Mouse (Mus musculus) forebrain, embryonic 15.5 days (tissue): ENCODE measurements around the gene Tmem132c. TPM values are rescaled to one million over a fixed set of nuclear protein-coding genes. Genes with fewer than 3 reads are reported as not detected.

Experiments
- ATAC-seq: fragments of 200-750 bp; cut with Nextera tagmentation; replicated peaks from 2 replicates; pipeline ENCODE4 v1.8.0; 2017; ENCODE audit warnings: mild to moderate bottlenecking, moderate TSS enrichment, moderate library complexity
- H3K27ac ChIP-seq: fragments of 300-500 bp; sonication (generic); replicated peaks from 2 replicates; pipeline ENCODE4 v1.5.1; 2015; ENCODE audit warnings: mild to moderate bottlenecking, inconsistent platforms
- H3K27me3 ChIP-seq: fragments of 300-500 bp; sonication (generic); 2 replicates; pipeline ENCODE4 v1.6.1; 2015; ENCODE audit warnings: inconsistent platforms
- H3K36me3 ChIP-seq: fragments of 300-500 bp; sonication (generic); 2 replicates; pipeline ENCODE4 v1.6.1; 2015; ENCODE audit warnings: mild to moderate bottlenecking, inconsistent platforms
- H3K4me1 ChIP-seq: fragments of 300-500 bp; sonication (generic); 2 replicates; pipeline ENCODE4 v1.6.1; 2015; ENCODE audit warnings: inconsistent platforms
- H3K4me2 ChIP-seq: fragments of 300-500 bp; sonication (generic); replicated peaks from 2 replicates; pipeline ENCODE4 v1.6.1; 2015; ENCODE audit warnings: mild to moderate bottlenecking, inconsistent platforms
- H3K4me3 ChIP-seq: fragments of 300-500 bp; sonication (generic); 2 replicates; pipeline ENCODE4 v1.5.1; 2015; ENCODE audit warnings: mild to moderate bottlenecking, inconsistent platforms
- H3K9ac ChIP-seq: fragments of 300-500 bp; sonication (generic); replicated peaks from 2 replicates; pipeline ENCODE4 v1.6.1; 2015; ENCODE audit warnings: mild to moderate bottlenecking, inconsistent platforms
- H3K9me3 ChIP-seq: fragments of 300-500 bp; sonication (generic); 2 replicates; pipeline ENCODE4 v1.6.1; 2016; ENCODE audit warnings: inconsistent platforms
- WGBS: fragments of 180-500 bp; shearing (Covaris S2); methylation state at CpG from one replicate; pipeline ENCODE4 v1.1.7; 2015; ENCODE audit warnings: mixed read lengths; 5-methylcytosine and 5-hydroxymethylcytosine counted together
- polyA plus RNA-seq: library from polyadenylated mRNA; unstranded; fragments of >200 nt; fragmentation: Nextera tagmentation; extraction: Ambion mirVana; gene quantifications from 2 replicates; pipeline ENCODE4 v1.2.1, GENCODE M21; 2015

The Tmem132c gene
- polyA plus RNA-seq, 1 experiment from 2014 or later, result 7.5 TPM

DNA sequence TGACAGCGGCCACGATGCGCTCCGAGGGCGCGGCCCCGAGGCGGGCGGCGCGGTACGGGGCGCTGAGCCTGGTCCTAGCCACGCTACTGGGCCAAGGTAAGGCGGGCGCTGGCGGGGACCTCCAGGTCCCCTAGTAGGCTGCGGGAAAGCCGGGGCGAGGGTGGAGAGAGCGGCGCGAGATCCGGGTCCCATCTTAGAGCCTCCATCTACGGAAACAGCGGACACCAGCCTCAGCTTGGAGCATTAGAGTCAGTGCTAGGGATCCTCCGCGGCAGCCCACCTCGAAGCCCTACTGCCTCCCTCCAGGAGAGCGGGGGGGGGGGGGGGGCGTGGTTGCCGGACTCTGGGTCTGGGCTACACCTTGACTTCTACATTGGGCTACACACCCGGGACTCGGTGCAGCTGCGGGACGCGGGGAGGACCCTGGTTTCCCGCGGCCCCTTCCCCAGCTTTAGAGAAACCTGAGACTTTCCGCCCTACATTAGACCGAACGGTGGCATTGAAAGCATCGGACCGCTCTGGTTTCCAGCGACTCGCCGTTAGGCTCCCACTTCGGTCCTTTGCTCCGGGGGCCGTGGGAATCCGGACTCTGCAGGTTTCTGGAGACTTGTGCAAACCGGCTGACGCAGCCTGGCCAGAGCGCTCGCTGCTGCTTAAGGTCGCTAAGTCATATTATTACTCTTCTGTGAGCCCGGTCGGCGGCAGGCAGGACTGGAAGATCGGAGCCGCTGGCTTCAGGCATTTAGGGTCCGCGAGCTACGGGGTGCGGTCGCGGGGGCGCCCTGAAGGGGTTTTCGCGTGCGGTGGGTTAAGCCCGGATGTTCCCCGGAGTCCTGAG is 536 bp downstream of the Tmem132c start:
- Histone ChIP-seq H3K9ac (peak overlapping the region; percentile 50), H3K27ac (no peak overlapping the region), H3K4me2 (peak overlapping the region; percentile 87), H3K9me3 (no peaks in the 10 kb centered on the region), H3K27me3 (peaks cover 34% of the 10 kb centered on the region), H3K4me1 (peaks cover 29% of the 10 kb centered on the region), H3K4me3 (peak overlapping the region; percentile 61), H3K36me3 (no peaks in the 10 kb centered on the region)
- WGBS, result under 1% methylated on average over 71 of the region's 73 CpGs
- peak; percentile 77; the same call in 1 of the 2 replicates for ATAC-seq

DNA sequence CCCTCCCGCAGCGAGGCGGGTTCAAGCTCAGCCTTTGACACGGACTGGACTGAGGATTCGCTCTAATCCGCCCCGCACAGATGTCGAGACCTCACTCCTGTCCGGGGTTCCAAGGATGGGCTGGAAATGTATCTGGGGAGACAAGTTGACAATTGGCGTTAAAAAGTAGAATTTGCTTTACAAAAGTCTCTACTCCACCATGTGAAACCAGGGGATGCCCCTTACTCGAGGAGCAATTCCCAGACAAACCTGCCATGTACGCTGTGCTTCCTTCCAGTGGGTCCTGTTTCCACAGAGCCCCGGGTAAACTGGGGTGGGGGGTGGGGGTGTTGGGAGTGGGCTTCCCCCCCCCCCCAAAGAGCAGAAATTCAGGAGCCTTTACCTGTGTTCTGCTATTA is 1.2 kb downstream of the Tmem132c start:
- H3K36me3 ChIP-seq, result no peaks in the 10 kb centered on the region
- peaks cover 31% of the 10 kb centered on the region for H3K27me3 ChIP-seq
- H3K4me2 ChIP-seq, result peak overlapping the region; percentile 87
- peak overlapping the region; percentile 50 for H3K9ac ChIP-seq
- no peak for ATAC-seq
- under 1% methylated on average over 13 of the region's 13 CpGs for WGBS
- H3K4me3 ChIP-seq, result peak overlapping the region; percentile 61
- peaks cover 29% of the 10 kb centered on the region for H3K4me1 ChIP-seq
- H3K9me3 ChIP-seq, result no peaks in the 10 kb centered on the region
- H3K27ac ChIP-seq, result no peak overlapping the region

DNA sequence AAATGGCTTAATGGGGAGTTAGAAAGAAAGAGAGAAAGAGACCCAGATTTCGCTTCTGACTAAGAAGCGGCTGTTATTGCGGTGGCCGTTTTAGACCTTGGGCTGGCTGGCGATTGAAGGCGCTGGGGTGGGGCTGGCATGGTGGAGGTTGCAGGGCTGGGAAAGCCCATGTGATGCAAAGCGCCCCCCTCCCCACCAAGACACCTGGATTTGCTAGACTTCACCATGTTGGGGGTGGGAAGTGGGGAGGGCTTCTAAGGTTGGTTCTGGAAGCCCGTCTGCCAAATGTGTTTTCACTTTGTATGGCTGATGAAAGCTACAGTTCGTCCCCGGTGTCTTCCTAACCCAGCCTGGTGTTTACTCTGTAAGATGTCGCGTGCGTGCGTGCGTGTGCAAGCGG is 1.6 kb downstream of the Tmem132c start:
- peak overlapping the region; percentile 87 for H3K4me2 ChIP-seq
- peak overlapping the region; percentile 61 for H3K4me3 ChIP-seq
- no peaks in the 10 kb centered on the region for H3K36me3 ChIP-seq
- H3K27ac ChIP-seq, result no peak overlapping the region
- peak overlapping the region; percentile 50 for H3K9ac ChIP-seq
- ATAC-seq, result no peak
- peaks cover 29% of the 10 kb centered on the region for H3K4me1 ChIP-seq
- no peaks in the 10 kb centered on the region for H3K9me3 ChIP-seq
- peaks cover 31% of the 10 kb centered on the region for H3K27me3 ChIP-seq
- 2% methylated on average over 16 of the region's 16 CpGs for WGBS

DNA sequence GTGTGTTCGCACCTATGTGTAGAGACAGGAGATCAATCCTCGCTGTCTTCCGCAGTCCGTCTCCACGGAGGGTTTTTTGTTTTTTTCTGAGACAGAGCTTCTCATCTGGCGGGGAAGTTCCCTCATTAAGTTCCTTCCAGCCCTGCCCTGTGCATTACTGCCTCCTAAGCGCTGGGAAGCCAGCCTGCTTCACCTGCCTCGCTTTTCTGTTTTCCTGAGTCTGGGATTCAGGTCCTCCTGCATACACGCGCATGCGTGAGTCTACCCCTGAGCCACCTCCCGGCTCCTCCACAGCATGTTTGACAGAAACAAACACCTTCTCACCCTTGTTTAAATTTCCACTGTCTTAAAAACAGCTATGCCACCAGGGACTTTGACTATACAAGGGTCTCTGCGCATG is 2.0 kb downstream of the Tmem132c start:
- Histone ChIP-seq H3K9me3 (no peaks in the 10 kb centered on the region), H3K27ac (no peak overlapping the region), H3K27me3 (peaks cover 31% of the 10 kb centered on the region)

DNA sequence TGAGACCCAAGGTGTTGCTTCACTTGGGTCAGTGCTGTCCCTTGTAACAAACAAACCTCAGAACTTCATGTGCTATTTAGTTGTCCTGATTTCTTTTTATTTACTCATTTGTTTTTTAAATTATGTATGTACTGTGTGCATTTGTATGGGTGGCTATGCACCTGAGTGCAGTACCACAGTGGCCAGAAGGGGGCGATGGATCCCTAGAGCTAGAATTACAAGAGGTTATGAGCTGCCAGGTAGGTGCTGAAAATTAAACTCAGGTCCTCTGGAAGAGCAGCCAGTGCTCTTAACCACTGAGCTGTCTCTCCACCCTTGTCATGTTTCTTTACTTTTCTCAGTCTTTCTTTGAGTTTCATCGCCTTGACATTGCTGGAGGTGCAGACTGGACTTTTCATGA is 11.7 kb downstream of the Tmem132c start:
- Histone ChIP-seq H3K27ac (no peak overlapping the region), H3K4me2 (no peak overlapping the region), H3K4me1 (no peaks in the 10 kb centered on the region), H3K36me3 (no peaks in the 10 kb centered on the region), H3K4me3 (no peak overlapping the region), H3K27me3 (no peaks in the 10 kb centered on the region), H3K9me3 (no peaks in the 10 kb centered on the region), H3K9ac (no peak overlapping the region)
- ATAC-seq, result no peak
- 64% methylated on average over 2 of the region's 2 CpGs for WGBS

More for the DNA sequence above, 2.0 kb downstream of the Tmem132c start:
- Histone ChIP-seq H3K4me3 (peak overlapping the region; percentile 61), H3K9ac (peak overlapping the region; percentile 50), H3K36me3 (no peaks in the 10 kb centered on the region), H3K4me1 (peaks cover 29% of the 10 kb centered on the region), H3K4me2 (peak overlapping the region; percentile 87)
- no peak for ATAC-seq
- WGBS, result 12% methylated on average over 13 of the region's 13 CpGs

DNA sequence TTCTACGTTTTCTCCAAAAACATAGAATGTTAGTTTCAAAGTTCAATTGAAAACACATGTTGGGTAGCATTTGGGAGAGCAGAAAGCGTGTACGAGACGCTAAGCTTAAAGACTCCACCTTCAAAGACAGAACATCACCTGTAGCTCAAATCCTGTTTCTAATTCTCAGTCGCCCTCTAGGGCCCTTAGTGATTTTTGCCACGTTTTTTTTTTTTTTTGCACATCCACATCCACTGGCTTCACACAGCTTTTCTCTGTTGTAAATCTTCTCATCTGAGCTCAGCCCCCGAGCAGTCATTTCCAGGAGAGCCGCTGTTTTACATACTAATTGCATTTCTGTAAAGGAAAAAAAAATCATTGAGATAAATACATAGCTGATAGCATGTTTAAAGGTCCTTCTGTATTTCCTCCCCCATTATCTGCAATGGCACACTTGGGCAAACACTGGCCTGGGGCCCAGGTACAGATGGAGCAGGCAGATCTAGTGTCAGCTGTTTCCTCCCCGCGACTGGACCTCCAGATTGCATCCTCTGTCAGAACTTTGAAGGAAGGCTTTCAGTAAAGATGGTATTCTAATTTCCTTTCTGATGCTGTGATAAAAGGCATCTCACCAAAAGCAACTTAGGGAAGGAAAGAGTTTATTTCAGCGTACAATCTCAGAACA is 15.5 kb downstream of the Tmem132c start:
- no peaks in the 10 kb centered on the region for H3K36me3 ChIP-seq
- no peak overlapping the region for H3K9ac ChIP-seq

DNA sequence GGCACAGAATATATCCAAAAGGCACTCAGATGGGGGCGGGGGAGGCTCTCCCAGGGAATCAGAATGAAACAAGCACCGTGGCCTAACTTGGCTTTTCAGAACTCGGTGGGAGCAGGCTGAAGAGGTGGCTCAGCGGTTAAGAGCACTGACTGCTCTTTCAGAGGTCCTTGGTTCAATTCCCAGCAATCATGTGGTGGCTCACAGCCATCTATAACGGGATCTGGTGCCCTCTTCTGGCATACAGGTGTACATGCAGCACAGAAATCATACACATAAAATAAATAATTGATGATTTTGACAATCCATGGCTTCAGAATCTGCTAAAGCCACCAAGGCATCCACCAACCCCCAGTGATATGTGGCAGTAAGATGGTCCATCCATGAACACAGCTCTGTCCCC is 20.5 kb downstream of the Tmem132c start:
- Histone ChIP-seq H3K27ac (no peak overlapping the region), H3K36me3 (no peaks in the 10 kb centered on the region), H3K4me2 (no peak overlapping the region), H3K4me3 (no peak overlapping the region), H3K9me3 (no peaks in the 10 kb centered on the region), H3K9ac (no peak overlapping the region), H3K27me3 (no peaks in the 10 kb centered on the region), H3K4me1 (no peaks in the 10 kb centered on the region)
- no peak for ATAC-seq
- WGBS, result 74% methylated on average over 5 of the region's 5 CpGs

More for the DNA sequence above, 15.5 kb downstream of the Tmem132c start:
- no peaks in the 10 kb centered on the region for H3K27me3 ChIP-seq
- no peak overlapping the region for H3K27ac ChIP-seq
- 62% methylated on average over 11 of the region's 11 CpGs for WGBS
- H3K4me3 ChIP-seq, result no peak overlapping the region
- no peak for ATAC-seq
- no peaks in the 10 kb centered on the region for H3K9me3 ChIP-seq
- no peaks in the 10 kb centered on the region for H3K4me1 ChIP-seq
- no peak overlapping the region for H3K4me2 ChIP-seq

DNA sequence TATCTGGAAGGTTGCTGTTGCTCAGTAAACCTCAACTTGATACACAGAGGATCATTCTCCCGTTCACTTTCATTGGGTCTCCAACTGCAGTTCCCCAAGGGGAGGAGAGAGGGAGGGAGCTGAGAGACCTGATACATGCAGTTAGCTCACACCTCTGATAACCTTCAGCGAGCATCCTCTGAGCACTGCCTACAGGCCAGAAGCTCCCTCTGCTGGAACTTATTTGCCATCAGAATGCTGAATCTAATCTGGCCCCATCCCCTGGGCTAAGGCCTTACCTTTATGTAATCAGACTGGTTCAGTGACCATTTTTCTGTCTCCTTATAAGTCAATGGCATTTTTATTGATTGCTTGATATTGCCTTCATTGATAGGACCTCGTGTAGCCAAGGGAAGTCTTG is 29.5 kb downstream of the Tmem132c start:
- WGBS, result 62% methylated on average over 3 of the region's 3 CpGs
- no peak overlapping the region for H3K4me3 ChIP-seq
- H3K4me1 ChIP-seq, result no peaks in the 10 kb centered on the region
- H3K9ac ChIP-seq, result no peak overlapping the region
- no peak for ATAC-seq
- H3K4me2 ChIP-seq, result no peak overlapping the region
- no peaks in the 10 kb centered on the region for H3K36me3 ChIP-seq
- no peak overlapping the region for H3K27ac ChIP-seq
- H3K27me3 ChIP-seq, result no peaks in the 10 kb centered on the region
- no peaks in the 10 kb centered on the region for H3K9me3 ChIP-seq

DNA sequence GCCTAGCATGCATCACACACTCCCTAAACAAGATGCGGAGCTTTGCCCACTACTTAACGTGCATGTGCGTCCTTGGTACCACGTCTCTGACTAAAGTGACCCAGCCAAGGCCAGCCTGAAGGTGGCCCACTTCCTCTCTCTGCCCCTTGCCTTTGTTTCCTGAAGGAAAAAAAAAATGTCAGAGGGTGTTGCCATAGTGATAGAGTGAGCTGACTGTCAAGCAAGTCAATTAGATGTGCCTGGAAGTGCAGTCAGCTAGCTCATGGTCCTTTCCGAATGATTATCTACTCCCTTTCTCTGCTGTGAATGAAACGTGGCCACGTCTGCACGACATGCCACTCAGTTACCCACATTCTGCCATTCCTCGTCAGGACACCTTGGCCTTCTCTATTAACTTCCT is 37.9 kb downstream of the Tmem132c start:
- 0 out of 2 replicates have a peak, but pooled peaks cover 3% of the 10 kb centered on the region for H3K4me1 ChIP-seq
- no peaks in the 10 kb centered on the region for H3K9me3 ChIP-seq
- no peaks in the 10 kb centered on the region for H3K27me3 ChIP-seq
- ATAC-seq, result no peak
- no peaks in the 10 kb centered on the region for H3K36me3 ChIP-seq
- WGBS, result 64% methylated on average over 9 of the region's 9 CpGs
- no peak overlapping the region for H3K9ac ChIP-seq
- no peak overlapping the region for H3K4me3 ChIP-seq
- H3K27ac ChIP-seq, result no peak overlapping the region
- no peak overlapping the region for H3K4me2 ChIP-seq

DNA sequence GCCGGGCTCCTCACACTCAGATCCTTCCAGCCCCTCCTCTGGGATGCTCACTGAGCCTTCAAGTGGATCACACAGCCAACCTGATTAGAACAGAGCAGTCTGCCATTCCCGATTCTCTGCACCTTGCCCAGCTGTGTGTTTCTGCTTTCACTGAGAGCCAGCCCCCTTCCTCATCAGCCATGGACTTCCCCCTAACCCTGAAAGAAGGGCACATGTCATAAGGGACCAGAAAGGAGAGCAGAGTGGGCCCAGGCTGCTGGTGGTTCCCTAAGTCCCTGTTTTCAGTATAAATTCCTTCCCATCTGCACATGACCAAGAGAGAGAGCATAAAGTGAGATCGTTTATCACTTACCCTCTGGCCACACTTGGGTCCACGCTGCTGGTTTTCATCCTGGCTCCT is 39.6 kb downstream of the Tmem132c start:
- H3K36me3 ChIP-seq, result no peaks in the 10 kb centered on the region
- H3K27me3 ChIP-seq, result no peaks in the 10 kb centered on the region
- 0 out of 2 replicates have a peak, but pooled peaks cover 3% of the 10 kb centered on the region for H3K4me1 ChIP-seq
- H3K27ac ChIP-seq, result no peak overlapping the region
- ATAC-seq, result no peak
- H3K4me2 ChIP-seq, result no peak overlapping the region
- no peak overlapping the region for H3K9ac ChIP-seq
- WGBS, result 74% methylated on average over 4 of the region's 4 CpGs
- H3K4me3 ChIP-seq, result no peak overlapping the region
- no peaks in the 10 kb centered on the region for H3K9me3 ChIP-seq

DNA sequence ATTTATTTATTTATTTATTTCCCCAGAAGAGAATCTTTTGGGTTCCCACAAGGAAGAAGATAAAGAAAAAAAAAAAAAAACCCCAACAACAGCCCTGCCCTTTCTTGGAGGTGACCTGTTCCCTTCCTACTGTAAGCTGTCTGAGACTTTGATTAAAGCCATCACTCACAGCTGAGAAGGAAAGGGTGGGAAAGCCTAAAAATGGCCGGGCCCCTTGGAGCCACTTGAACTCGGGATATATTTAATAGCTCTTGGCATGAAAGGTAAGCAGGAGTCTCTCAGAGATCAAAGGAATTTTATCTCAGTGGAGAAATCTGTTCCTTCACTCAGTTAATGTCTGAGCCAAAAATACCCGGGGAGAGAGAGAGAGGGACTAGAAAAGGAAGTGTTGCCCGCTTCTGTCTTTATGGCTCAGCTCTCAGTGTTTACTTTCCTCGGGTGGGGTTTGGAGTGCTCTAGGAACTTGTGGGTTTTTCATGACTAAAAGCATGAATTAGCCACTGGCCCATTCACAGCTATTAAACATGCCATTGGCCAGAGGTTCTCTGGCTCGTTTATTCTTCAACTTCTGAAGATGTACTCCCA is 41.0 kb downstream of the Tmem132c start:
- 52% methylated on average over 6 of the region's 6 CpGs for whole genome bisulfite sequencing
- no peak overlapping the region for H3K27ac ChIP-seq

DNA sequence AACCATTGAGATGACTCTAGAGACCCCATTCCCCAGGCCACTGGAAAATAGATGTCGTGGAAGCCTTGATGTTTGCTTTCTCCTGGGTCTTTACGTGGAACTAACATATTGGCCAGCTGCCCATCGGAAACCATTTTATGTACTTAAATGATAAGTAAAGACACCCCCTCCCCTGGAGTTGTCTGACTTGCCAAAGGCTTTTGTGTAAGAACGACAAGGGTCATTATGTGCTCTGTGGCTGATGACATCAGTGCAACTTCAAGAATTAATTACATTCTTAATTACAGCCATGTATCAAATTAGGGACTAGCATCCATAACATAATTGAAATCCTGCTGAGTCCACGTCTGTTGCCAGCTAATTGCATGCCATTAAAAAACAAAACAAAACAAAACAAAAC is 45.3 kb downstream of the Tmem132c start:
- H3K27ac ChIP-seq, result no peak overlapping the region
- whole genome bisulfite sequencing, result 19% methylated on average over 5 of the region's 5 CpGs
- no peaks in the 10 kb centered on the region for H3K36me3 ChIP-seq
- no peak overlapping the region for H3K4me3 ChIP-seq
- no peak for ATAC-seq
- no peak overlapping the region for H3K4me2 ChIP-seq
- H3K9me3 ChIP-seq, result no peaks in the 10 kb centered on the region
- H3K27me3 ChIP-seq, result no peaks in the 10 kb centered on the region
- no peak overlapping the region for H3K9ac ChIP-seq
- H3K4me1 ChIP-seq, result peaks cover 9% of the 10 kb centered on the region; the same call in 1 of the 2 replicates

More for the DNA sequence above, 41.0 kb downstream of the Tmem132c start:
- Histone ChIP-seq H3K4me2 (no peak overlapping the region), H3K36me3 (no peaks in the 10 kb centered on the region), H3K9me3 (no peaks in the 10 kb centered on the region), H3K27me3 (no peaks in the 10 kb centered on the region), H3K4me3 (no peak overlapping the region), H3K9ac (no peak overlapping the region), H3K4me1 (peaks cover 8% of the 10 kb centered on the region; the same call in 1 of the 2 replicates)
- ATAC-seq, result no peak
